Mouse (Mus musculus): ENCODE data around the gene Fbxo34. TPM values are rescaled to one million over a fixed set of nuclear protein-coding genes. Genes with fewer than 3 reads are reported as not detected.

The Fbxo34 gene
- polyA plus RNA-seq, 1 experiment = 18.1 TPM

GRCm38 (mm10) chr14:47490732-47491131, 40.5 kb downstream of the Fbxo34 start:
- Histone ChIP-seq H3K36me3 (ENCODE audit: control insufficient read depth, insufficient read depth, low read length) (no peaks in the 10 kb centered on the region), H3K27me3 (ENCODE audit: control insufficient read depth, insufficient read depth, low read length) (no peaks in the 10 kb centered on the region), H3K27ac (ENCODE audit: control insufficient read depth, insufficient read depth, low read length) (no peak overlapping the region), H3K4me3 (ENCODE audit: control insufficient read depth, insufficient read depth, low read length) (no peak overlapping the region), H3K4me1 (replicated peaks; ENCODE audit: control insufficient read depth, insufficient read depth, low read length) (no peaks in the 10 kb centered on the region; the same call in none of the 2 replicates)
- 95% methylated on average over 2 of the region's 2 CpGs for WGBS
- DNase-seq = no peak
- TF ChIP-seq CTCF (IDR thresholded peaks at IDR 0.05; ENCODE audit: borderline replicate concordance, control insufficient read depth, extremely low read depth, insufficient read depth, low read length, poor library complexity) (no peak), POLR2A (IDR thresholded peaks at IDR 0.05; ENCODE audit: control insufficient read depth, extremely low read depth, insufficient read depth, low read length, poor library complexity) (no peak)

GRCm38 (mm10) chr14:47493592-47494361, 43.6 kb downstream of the Fbxo34 start:
- TF ChIP-seq CTCF (IDR thresholded peaks at IDR 0.05; ENCODE audit: borderline replicate concordance, control insufficient read depth, extremely low read depth, insufficient read depth, low read length, poor library complexity) (no peak), POLR2A (IDR thresholded peaks at IDR 0.05; ENCODE audit: control insufficient read depth, extremely low read depth, insufficient read depth, low read length, poor library complexity) (no peak)
- Histone ChIP-seq H3K4me3 (ENCODE audit: control insufficient read depth, insufficient read depth, low read length) (no peak overlapping the region), H3K27ac (ENCODE audit: control insufficient read depth, insufficient read depth, low read length) (no peak overlapping the region), H3K27me3 (ENCODE audit: control insufficient read depth, insufficient read depth, low read length) (no peaks in the 10 kb centered on the region), H3K36me3 (ENCODE audit: control insufficient read depth, insufficient read depth, low read length) (no peaks in the 10 kb centered on the region), H3K4me1 (replicated peaks; ENCODE audit: control insufficient read depth, insufficient read depth, low read length) (no peaks in the 10 kb centered on the region; the same call in none of the 2 replicates)
- 93% methylated on average over 2 of the region's 2 CpGs for WGBS
- no peak for DNase-seq

- no peak overlapping the region for H3K27ac ChIP-seq (ENCODE audit: control insufficient read depth, insufficient read depth, low read length)
These were observed 45.7 kb downstream of the Fbxo34 start for GRCm38 (mm10) chr14:47495951-47496350.

GRCm38 (mm10) chr14:47497166-47497565, 46.9 kb downstream of the Fbxo34 start:
- H3K4me1 ChIP-seq (replicated peaks; ENCODE audit: control insufficient read depth, insufficient read depth, low read length) = no peaks in the 10 kb centered on the region
- DNase-seq = no peak
- H3K4me3 ChIP-seq (ENCODE audit: control insufficient read depth, insufficient read depth, low read length) = no peak overlapping the region
- no peaks in the 10 kb centered on the region for H3K36me3 ChIP-seq (ENCODE audit: control insufficient read depth, insufficient read depth, low read length)
- no peaks in the 10 kb centered on the region for H3K27me3 ChIP-seq (ENCODE audit: control insufficient read depth, insufficient read depth, low read length)
- H3K27ac ChIP-seq (ENCODE audit: control insufficient read depth, insufficient read depth, low read length) = no peak overlapping the region
- TF ChIP-seq POLR2A (IDR thresholded peaks at IDR 0.05; ENCODE audit: control insufficient read depth, extremely low read depth, insufficient read depth, low read length, poor library complexity) (no peak), CTCF (IDR thresholded peaks at IDR 0.05; ENCODE audit: borderline replicate concordance, control insufficient read depth, extremely low read depth, insufficient read depth, low read length, poor library complexity) (no peak)
- WGBS = 97% methylated on average over 3 of the region's 3 CpGs

More at GRCm38 (mm10) chr14:47495951-47496350, 45.7 kb downstream of the Fbxo34 start:
- no peak for DNase-seq
- H3K27me3 ChIP-seq (ENCODE audit: control insufficient read depth, insufficient read depth, low read length) = no peaks in the 10 kb centered on the region
- H3K4me3 ChIP-seq (ENCODE audit: control insufficient read depth, insufficient read depth, low read length) = no peak overlapping the region
- no peak for TF ChIP-seq POLR2A (IDR thresholded peaks at IDR 0.05; ENCODE audit: control insufficient read depth, extremely low read depth, insufficient read depth, low read length, poor library complexity)
- over 99% methylated on average over 3 of the region's 3 CpGs for WGBS
- H3K4me1 ChIP-seq (replicated peaks; ENCODE audit: control insufficient read depth, insufficient read depth, low read length) = no peaks in the 10 kb centered on the region
- no peaks in the 10 kb centered on the region for H3K36me3 ChIP-seq (ENCODE audit: control insufficient read depth, insufficient read depth, low read length)

GRCm38 (mm10) chr14:47498632-47499031, 48.4 kb downstream of the Fbxo34 start:
- Histone ChIP-seq H3K36me3 (ENCODE audit: control insufficient read depth, insufficient read depth, low read length) (no peaks in the 10 kb centered on the region), H3K4me3 (ENCODE audit: control insufficient read depth, insufficient read depth, low read length) (no peak overlapping the region), H3K27me3 (ENCODE audit: control insufficient read depth, insufficient read depth, low read length) (no peaks in the 10 kb centered on the region), H3K27ac (ENCODE audit: control insufficient read depth, insufficient read depth, low read length) (no peak overlapping the region), H3K4me1 (replicated peaks; ENCODE audit: control insufficient read depth, insufficient read depth, low read length) (0 out of 2 replicates have a peak, but pooled peaks cover 2% of the 10 kb centered on the region)
- 82% methylated on average over 5 of the region's 5 CpGs for WGBS
- TF ChIP-seq POLR2A (IDR thresholded peaks at IDR 0.05; ENCODE audit: control insufficient read depth, extremely low read depth, insufficient read depth, low read length, poor library complexity) (no peak), CTCF (IDR thresholded peaks at IDR 0.05; ENCODE audit: borderline replicate concordance, control insufficient read depth, extremely low read depth, insufficient read depth, low read length, poor library complexity) (no peak)
- no peak for DNase-seq

GRCm38 (mm10) chr14:47504036-47504435, 53.8 kb downstream of the Fbxo34 start:
- no peak for TF ChIP-seq CTCF (IDR thresholded peaks at IDR 0.05; ENCODE audit: borderline replicate concordance, control insufficient read depth, extremely low read depth, insufficient read depth, low read length, poor library complexity)
- TF ChIP-seq POLR2A (IDR thresholded peaks at IDR 0.05; ENCODE audit: control insufficient read depth, extremely low read depth, insufficient read depth, low read length, poor library complexity) = no peak
- no peak for DNase-seq
- Histone ChIP-seq H3K4me3 (ENCODE audit: control insufficient read depth, insufficient read depth, low read length) (no peak overlapping the region), H3K36me3 (ENCODE audit: control insufficient read depth, insufficient read depth, low read length) (no peaks in the 10 kb centered on the region), H3K27ac (ENCODE audit: control insufficient read depth, insufficient read depth, low read length) (no peak overlapping the region), H3K4me1 (replicated peaks; ENCODE audit: control insufficient read depth, insufficient read depth, low read length) (0 out of 2 replicates have a peak, but pooled peaks cover 2% of the 10 kb centered on the region), H3K27me3 (ENCODE audit: control insufficient read depth, insufficient read depth, low read length) (no peaks in the 10 kb centered on the region)
- 93% methylated on average over 3 of the region's 3 CpGs for WGBS
